Mouse (Mus musculus): Measurements from ENCODE around the gene Cldn11. TPM values are rescaled to one million over a fixed set of nuclear protein-coding genes. Genes with fewer than 3 reads are reported as not detected.

The Cldn11 gene
- polyA plus RNA-seq, 1 experiment from 2014 or later = 43.4 TPM

DNA sequence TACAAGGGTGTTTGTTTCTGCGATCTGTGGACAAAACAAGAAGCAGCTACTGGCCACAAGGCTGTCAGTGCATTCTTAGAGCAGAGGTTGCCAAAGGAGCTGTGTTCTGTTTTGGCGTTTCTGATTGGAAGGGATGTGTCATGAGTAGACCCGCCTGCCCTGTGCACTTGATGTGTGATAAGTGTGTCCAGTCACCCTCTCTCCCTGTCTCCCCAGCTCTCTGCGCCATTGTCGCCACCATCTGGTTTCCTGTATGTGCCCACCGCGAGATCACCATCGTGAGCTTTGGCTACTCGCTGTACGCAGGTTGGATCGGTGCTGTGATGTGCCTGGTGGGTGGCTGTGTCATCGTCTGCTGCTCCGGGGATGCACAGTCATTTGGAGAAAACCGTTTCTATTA lies 13.1 kb downstream of the Cldn11 start:
- ATAC-seq = no peak
- no peak overlapping the region for H3K9ac ChIP-seq (replicated peaks)
- H3K27ac ChIP-seq = no peak overlapping the region
- H3K36me3 ChIP-seq = no peaks in the 10 kb centered on the region
- no peaks in the 10 kb centered on the region for H3K27me3 ChIP-seq
- H3K4me2 ChIP-seq (replicated peaks) = no peak overlapping the region
- no peak overlapping the region for H3K4me3 ChIP-seq (replicated peaks)
- H3K4me1 ChIP-seq (replicated peaks) = peaks cover 15% of the 10 kb centered on the region
- WGBS = 95% methylated on average over 14 of the region's 14 CpGs
- H3K9me3 ChIP-seq = no peaks in the 10 kb centered on the region

DNA sequence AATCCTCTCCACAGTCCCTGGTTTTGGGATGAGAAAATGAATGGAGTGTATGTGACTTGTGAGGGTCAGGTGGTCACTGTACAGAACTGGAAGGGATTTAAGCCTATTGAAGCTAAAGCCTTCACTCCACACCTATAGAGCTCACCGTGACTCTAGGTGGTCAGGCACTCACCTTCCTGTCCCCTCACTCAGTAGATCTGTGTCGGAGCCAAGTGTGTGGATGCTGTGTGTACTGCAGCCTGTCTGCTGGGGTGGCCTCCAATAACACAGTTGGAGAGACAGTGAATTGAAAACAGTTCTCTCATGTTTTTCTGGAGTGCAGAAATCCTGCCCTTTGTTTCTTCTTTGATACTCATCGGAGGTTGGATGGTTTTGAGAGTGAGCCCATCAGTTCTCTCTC lies 16.1 kb downstream of the Cldn11 start:
- Histone ChIP-seq H3K27ac (no peak overlapping the region), H3K4me3 (replicated peaks) (no peak overlapping the region), H3K9ac (replicated peaks) (no peak overlapping the region), H3K9me3 (no peaks in the 10 kb centered on the region), H3K4me2 (replicated peaks) (no peak overlapping the region), H3K27me3 (no peaks in the 10 kb centered on the region), H3K36me3 (no peaks in the 10 kb centered on the region), H3K4me1 (replicated peaks) (peaks cover 15% of the 10 kb centered on the region)
- WGBS = 54% methylated on average over 3 of the region's 3 CpGs
- ATAC-seq = peak; percentile 71

DNA sequence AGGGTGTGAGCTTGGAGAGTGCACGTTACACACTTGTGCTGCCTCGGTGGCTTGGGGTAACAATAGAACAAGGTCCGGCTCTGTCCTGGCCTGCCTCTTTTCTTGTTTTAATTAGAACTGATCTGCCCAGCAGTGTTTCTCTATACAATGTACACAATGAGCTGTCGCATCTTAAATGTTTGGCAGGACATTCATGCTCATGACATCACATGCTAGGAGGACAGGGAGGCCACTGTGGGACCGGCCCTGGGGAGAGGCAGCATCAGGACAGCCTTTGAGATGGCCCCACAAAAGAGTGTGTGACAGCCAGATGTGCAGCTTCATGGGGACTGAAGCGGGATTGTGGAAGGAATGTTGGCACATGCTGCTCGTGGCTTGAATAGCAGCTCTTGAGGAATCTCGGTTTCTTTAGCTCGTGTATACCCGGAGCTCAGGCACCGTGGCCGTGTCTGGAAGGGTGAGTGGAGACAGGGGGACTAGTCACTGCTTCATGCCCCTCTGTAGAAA lies 16.7 kb downstream of the Cldn11 start:
- Histone ChIP-seq H3K4me2 (replicated peaks) (peak overlapping the region; percentile 22; the same call in 1 of the 2 replicates), H3K9ac (replicated peaks) (no peak overlapping the region), H3K9me3 (no peaks in the 10 kb centered on the region), H3K4me3 (replicated peaks) (no peak overlapping the region), H3K27ac (no peak overlapping the region), H3K36me3 (no peaks in the 10 kb centered on the region), H3K4me1 (replicated peaks) (peaks cover 15% of the 10 kb centered on the region), H3K27me3 (no peaks in the 10 kb centered on the region)
- ATAC-seq = peak; percentile 77
- 19% methylated on average over 12 of the region's 12 CpGs for WGBS

DNA sequence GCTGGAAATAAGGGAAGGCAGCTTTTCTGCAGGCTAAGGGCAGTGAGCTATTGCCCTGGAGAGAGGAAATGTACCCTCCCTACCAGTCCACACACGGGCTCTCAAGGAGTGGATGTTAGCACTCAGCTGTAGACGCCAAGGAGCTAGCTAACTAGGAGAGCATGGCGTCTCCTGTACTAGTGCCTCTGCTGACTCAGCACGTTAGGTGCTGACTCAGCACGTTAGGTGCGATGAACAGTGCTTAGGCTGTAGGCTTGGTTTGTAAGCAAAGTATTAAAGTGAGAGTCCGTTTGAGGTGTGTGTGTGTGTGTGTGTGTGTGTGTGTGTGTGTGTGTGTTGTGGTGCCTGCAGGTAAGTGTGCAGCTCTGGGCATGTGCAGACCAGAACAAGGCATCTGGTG lies 40.6 kb downstream of the Cldn11 start:
- H3K4me2 ChIP-seq (replicated peaks) = no peak overlapping the region
- H3K4me3 ChIP-seq (replicated peaks) = no peak overlapping the region
- ATAC-seq = no peak
- no peak overlapping the region for H3K27ac ChIP-seq
- H3K36me3 ChIP-seq = no peaks in the 10 kb centered on the region
- no peaks in the 10 kb centered on the region for H3K4me1 ChIP-seq (replicated peaks)
- no peaks in the 10 kb centered on the region for H3K27me3 ChIP-seq
- 95% methylated on average over 7 of the region's 7 CpGs for WGBS
- H3K9me3 ChIP-seq = no peaks in the 10 kb centered on the region
- H3K9ac ChIP-seq (replicated peaks) = no peak overlapping the region

DNA sequence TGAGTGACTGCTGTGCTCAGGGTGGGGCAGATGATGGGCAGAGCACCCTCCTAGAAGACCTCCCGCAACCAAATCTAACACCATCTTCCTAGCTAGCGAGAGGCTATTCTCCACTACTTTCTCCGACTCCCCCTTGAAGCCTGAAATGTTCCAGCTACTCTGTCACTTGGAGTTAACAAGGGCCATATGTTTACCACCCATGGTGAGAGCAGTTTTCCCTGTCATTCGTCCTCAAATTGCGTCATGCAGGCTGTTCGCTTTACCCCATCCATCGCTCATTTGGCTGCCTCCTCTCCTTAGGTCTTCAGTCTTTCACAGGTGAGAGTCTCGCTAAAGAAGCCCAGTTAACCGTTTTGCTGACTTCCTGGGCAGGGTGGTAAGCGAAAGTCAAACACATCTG lies 41.7 kb downstream of the Cldn11 start:
- no peak overlapping the region for H3K4me3 ChIP-seq (replicated peaks)
- WGBS = 92% methylated on average over 10 of the region's 10 CpGs
- H3K27ac ChIP-seq = no peak overlapping the region

DNA sequence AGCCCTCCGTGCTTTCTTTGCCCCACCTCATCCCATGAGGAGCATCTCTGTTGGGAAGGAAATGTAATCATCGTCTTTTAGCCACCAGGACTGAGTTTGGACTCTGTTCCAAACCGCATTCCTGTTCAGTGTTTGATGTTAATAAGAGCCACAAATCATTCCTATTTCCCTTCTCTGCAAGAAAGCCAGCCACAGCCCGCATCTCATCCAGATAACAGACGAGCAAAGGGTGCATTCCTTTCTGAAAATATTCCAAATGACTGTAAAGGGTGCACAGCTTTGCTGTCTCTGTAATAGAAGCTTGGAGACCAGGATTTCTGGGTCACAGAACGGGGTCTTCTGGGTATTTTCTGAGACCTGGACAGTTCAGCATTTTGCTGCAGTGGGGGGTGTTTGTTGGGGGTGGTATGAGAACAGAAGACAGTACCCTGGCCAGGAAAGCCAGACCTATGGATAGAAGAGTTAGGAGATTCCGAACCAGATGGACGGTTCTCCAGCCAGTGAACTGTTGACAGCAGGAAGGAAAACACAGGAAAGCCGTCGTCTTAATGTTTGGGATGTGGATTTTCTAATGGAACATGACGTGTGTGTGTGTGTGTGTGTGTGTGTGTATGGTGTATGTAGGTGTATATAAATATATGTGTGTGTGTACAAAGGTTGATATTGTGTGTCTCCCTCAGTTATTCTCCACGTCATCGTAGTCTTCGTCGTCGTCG lies 49.6 kb downstream of the Cldn11 start:
- Histone ChIP-seq H3K4me3 (replicated peaks) (no peak overlapping the region), H3K9ac (replicated peaks) (no peak overlapping the region), H3K27ac (no peak overlapping the region), H3K4me1 (replicated peaks) (no peaks in the 10 kb centered on the region), H3K9me3 (no peaks in the 10 kb centered on the region), H3K36me3 (no peaks in the 10 kb centered on the region), H3K27me3 (no peaks in the 10 kb centered on the region), H3K4me2 (replicated peaks) (no peak overlapping the region)
- 88% methylated on average over 17 of the region's 17 CpGs for WGBS
- ATAC-seq = no peak

More for the DNA sequence above, 41.7 kb downstream of the Cldn11 start:
- Histone ChIP-seq H3K4me1 (replicated peaks) (no peaks in the 10 kb centered on the region), H3K36me3 (no peaks in the 10 kb centered on the region), H3K9ac (replicated peaks) (no peak overlapping the region), H3K27me3 (no peaks in the 10 kb centered on the region), H3K9me3 (no peaks in the 10 kb centered on the region), H3K4me2 (replicated peaks) (no peak overlapping the region)
- no peak for ATAC-seq

DNA sequence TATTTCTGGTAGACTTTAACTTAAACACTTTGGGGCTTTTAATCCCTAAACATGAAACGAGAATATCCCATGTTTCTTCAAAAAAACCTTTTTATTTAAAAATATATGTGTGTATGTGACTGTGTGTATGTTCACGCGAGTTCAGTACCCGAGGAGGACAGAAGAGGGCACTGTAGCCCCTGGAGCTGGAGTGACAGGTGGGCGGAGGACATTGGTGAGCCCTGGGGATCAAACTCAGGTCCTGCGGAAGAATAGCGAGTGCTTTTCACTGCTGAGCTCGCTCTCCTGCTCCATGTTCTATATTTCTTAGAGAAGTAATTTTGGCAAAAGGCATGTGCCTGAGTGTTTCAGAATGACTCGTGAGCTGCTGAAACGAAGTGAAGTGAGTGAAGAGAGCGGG lies 54.2 kb downstream of the Cldn11 start:
- Histone ChIP-seq H3K4me3 (replicated peaks) (no peak overlapping the region), H3K4me1 (replicated peaks) (peaks cover 2% of the 10 kb centered on the region), H3K27ac (no peak overlapping the region), H3K9ac (replicated peaks) (no peak overlapping the region), H3K36me3 (no peaks in the 10 kb centered on the region), H3K27me3 (no peaks in the 10 kb centered on the region), H3K4me2 (replicated peaks) (no peak overlapping the region), H3K9me3 (no peaks in the 10 kb centered on the region)
- ATAC-seq = no peak
- WGBS = 93% methylated on average over 11 of the region's 11 CpGs

DNA sequence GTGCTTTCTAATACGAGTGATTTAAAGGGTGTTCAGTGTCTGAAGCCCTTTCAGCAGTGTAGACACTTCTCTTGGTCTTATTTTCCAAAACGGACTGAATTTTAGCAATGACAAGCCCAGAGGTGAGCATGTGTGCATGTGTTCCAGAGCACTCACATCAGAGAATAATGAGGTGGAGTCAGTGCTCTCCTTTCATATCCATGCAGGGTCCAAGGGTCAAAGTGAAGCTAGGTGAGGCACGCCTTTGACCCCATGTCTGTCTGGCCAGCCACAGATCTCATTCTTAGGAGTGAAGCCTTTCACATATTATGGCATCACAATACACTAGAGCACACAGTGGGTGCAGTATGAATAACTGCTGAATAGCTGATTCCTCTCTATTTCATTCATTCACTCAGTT lies 55.4 kb downstream of the Cldn11 start:
- 81% methylated on average over 3 of the region's 3 CpGs for WGBS

DNA sequence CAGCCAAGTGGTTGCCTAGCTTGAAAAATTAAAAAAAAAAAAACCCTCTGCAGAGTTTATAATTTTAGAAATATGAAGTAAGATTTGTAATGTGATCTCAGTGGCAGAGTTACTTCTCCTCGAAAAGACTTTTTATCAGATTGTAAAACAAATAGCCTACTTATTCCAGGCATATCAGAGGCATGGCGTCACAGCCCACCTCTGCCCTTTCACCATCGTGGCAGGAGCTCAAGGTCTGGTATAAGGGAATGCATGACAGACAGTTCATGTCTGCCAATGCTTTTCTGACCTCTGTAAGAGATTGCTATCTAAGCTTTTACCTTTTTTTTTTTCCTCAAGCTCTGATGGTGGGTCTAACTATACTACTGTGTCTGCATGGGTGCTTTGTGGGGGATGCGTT lies 58.3 kb downstream of the Cldn11 start:
- Histone ChIP-seq H3K9me3 (no peaks in the 10 kb centered on the region), H3K4me3 (replicated peaks) (no peak overlapping the region), H3K4me2 (replicated peaks) (no peak overlapping the region), H3K27me3 (peaks cover 4% of the 10 kb centered on the region; the same call in 1 of the 2 replicates), H3K9ac (replicated peaks) (no peak overlapping the region), H3K4me1 (replicated peaks) (peaks cover 11% of the 10 kb centered on the region), H3K36me3 (no peaks in the 10 kb centered on the region), H3K27ac (no peak overlapping the region)
- WGBS = 79% methylated on average over 4 of the region's 4 CpGs
- no peak for ATAC-seq

More for the DNA sequence above, 55.4 kb downstream of the Cldn11 start:
- H3K9me3 ChIP-seq = no peaks in the 10 kb centered on the region
- no peak overlapping the region for H3K4me3 ChIP-seq (replicated peaks)
- H3K27ac ChIP-seq = no peak overlapping the region
- H3K9ac ChIP-seq (replicated peaks) = no peak overlapping the region
- H3K4me1 ChIP-seq (replicated peaks) = peaks cover 7% of the 10 kb centered on the region
- no peak overlapping the region for H3K4me2 ChIP-seq (replicated peaks)
- no peaks in the 10 kb centered on the region for H3K36me3 ChIP-seq
- no peak for ATAC-seq
- H3K27me3 ChIP-seq = peaks cover under 1% of the 10 kb centered on the region; the same call in 1 of the 2 replicates

DNA sequence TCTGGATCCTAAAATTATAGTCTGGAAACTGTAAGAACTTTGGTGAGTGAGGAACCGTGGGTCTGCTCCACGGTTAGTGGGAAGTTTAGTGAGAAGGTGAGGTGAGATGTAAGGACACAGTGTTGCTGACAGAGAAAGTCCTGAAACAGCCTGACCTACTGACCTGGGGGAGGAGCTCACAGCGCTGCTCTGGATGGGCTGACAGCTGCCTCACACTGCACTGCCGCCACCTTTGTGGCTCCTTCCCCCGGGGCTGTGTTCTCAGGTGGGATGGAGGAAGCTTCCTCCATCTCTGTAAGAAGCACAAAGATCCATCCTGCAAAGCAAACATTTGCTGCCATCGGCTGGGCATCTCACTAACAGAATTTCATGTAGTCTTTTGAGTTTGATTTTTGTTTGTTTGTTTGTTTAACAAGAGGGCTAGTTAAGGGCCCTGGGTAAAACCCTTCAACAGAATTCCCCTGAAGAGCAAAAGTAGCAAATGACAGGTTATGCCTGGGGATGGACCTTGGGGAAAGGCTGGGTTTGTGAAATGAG lies 58.8 kb downstream of the Cldn11 start:
- no peak for ATAC-seq
- Histone ChIP-seq H3K4me2 (replicated peaks) (no peak overlapping the region), H3K36me3 (no peaks in the 10 kb centered on the region), H3K27me3 (peaks cover 4% of the 10 kb centered on the region; the same call in 1 of the 2 replicates), H3K9ac (replicated peaks) (peak overlapping the region; percentile 25; the same call in 1 of the 2 replicates), H3K4me3 (replicated peaks) (no peak overlapping the region), H3K9me3 (no peaks in the 10 kb centered on the region), H3K27ac (no peak overlapping the region), H3K4me1 (replicated peaks) (peaks cover 14% of the 10 kb centered on the region)
- 17% methylated on average over 6 of the region's 6 CpGs for WGBS

DNA sequence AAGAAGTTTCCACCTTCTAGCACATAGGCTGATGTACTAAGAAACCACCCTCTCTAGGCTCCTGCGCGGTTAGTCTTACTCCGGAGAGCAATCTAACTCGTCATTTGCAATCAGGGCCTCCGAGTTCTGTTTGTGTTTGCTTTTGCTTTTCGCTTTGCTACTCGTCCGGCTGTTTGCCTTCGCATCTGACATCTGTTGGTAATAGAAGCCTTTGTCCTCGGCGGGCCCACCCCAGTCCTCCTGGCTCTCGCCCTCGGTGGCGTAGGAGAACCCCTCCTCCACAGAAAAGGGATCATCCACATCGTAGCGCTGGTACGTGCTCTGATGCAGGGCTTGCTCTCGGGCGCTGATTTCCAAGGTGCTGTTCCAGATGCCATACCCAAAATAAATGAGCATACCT lies 59.3 kb downstream of the Cldn11 start:
- Histone ChIP-seq H3K4me2 (replicated peaks) (peak overlapping the region; percentile 41), H3K36me3 (no peaks in the 10 kb centered on the region), H3K9me3 (no peaks in the 10 kb centered on the region), H3K4me3 (replicated peaks) (peak overlapping the region; percentile 13; the same call in 1 of the 2 replicates), H3K9ac (replicated peaks) (peak overlapping the region; percentile 25), H3K4me1 (replicated peaks) (peaks cover 19% of the 10 kb centered on the region), H3K27me3 (peaks cover 4% of the 10 kb centered on the region; the same call in 1 of the 2 replicates), H3K27ac (no peak overlapping the region)
- WGBS = 9% methylated on average over 19 of the region's 19 CpGs
- no peak for ATAC-seq

DNA sequence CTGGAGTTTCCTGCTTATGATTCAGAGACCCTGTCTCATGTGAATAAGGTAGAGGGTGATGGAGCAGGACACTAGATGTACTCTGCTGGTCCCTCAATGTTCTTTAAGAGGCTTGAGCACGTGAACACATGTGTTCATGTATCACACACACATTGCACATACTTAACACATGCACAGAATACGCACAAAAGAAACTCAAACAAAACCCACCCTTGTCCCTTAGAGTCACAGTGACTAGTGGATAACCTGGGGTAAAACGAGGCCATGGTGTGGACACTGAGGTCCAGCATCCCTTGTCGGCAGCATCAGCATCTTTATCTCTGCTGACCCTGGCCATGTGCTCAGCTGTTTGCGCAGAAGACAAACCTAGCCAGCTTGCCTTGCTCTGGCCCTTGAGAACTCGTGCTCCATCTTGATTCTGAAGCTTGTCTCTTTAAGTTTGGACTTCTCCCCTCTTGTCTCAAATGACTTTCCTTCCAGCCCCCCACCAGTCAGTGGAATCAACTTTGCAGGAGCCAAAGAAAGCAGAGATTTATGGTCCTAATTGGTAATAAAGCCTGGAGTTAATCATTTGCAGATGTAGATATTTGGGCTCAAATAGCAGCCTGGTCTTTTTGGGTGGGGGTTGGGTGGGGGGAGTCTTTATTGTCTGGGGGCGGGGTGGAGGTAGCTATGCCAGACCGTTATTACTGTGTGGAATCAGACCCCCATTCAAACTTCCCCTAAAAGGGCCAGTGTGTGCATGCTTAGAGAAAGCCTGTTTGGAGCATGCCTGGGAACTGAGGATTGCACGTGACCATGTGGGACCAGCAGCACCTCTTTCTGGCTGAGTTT lies 62.7 kb downstream of the Cldn11 start:
- no peaks in the 10 kb centered on the region for H3K9me3 ChIP-seq
- peaks cover 21% of the 10 kb centered on the region for H3K4me1 ChIP-seq (replicated peaks)
- 79% methylated on average over 9 of the region's 9 CpGs for WGBS
- H3K4me2 ChIP-seq (replicated peaks) = no peak overlapping the region
- H3K27ac ChIP-seq = no peak overlapping the region
- H3K9ac ChIP-seq (replicated peaks) = no peak overlapping the region
- no peaks in the 10 kb centered on the region for H3K36me3 ChIP-seq
- peaks cover 4% of the 10 kb centered on the region; the same call in 1 of the 2 replicates for H3K27me3 ChIP-seq
- no peak overlapping the region for H3K4me3 ChIP-seq (replicated peaks)
- peak; percentile 37; the same call in 1 of the 2 replicates for ATAC-seq

All from midbrain, embryonic 13.5 days (tissue).